Mouse (Mus musculus): ENCODE data around the gene Zcrb1.

DNA sequence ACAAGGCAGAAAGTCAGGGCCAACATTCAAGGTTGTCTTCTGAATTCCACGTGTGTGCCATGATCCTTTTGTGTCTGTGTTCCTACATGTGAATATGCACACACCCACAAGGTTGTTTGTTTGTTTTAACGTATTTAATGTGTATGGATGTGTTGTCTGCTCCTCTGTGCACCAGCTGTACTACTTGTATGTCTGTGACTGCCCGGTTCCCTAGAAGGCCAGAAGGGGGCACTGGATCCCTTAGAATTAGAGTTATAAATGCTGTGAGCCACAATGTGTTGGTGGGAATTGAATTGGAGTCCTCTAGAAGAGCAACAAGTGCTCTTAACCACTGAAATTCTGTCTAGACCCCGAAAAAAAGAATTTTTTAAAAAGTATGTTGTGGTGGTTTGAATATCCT lies 44.1 kb upstream of the Zcrb1 start:
- TF ChIP-seq CTCF (IDR thresholded peaks at IDR 0.05; ENCODE audit: low read depth, low read length) (peak; percentile 22; the same call in 1 of the 2 replicates), POLR2A (IDR thresholded peaks at IDR 0.05; ENCODE audit: extremely low read depth, insufficient read depth, low read length) (no peak)
